Mouse (Mus musculus): ENCODE measurements around the gene Fam131c.

DNA sequence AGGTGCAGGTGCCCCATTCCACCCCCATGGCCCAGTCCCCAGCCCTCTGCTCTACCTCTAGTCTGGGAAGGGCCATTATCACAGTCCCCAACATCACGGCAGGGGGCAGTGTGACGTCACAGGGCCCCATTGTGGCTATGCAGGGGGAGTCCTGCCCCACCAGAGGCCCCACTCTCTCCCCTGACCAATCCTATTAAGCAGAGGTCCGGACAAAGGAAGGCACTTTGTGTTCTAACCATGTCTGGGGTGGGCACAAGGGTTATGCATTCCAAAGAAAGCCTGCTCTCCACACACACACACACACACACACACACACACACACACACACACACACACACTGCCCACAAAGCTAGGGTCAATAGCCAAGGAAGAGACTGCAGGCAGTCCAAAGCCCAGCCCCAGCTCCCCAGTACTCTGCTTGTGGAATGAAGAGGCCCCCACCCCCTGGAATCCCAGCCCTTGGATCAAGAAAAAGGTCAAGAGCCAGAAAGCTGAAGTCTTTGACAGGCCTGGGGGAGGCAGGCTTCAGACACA is 32.7 kb upstream of the Fam131c start:
- no peak for TF ChIP-seq POLR2A (IDR thresholded peaks at IDR 0.05; ENCODE audit: borderline replicate concordance, insufficient read depth, low read length)
- TF ChIP-seq CTCF (IDR thresholded peaks at IDR 0.05; ENCODE audit: borderline replicate concordance, insufficient read depth, low read depth, low read length): no peak
